Mouse (Mus musculus): Measurements from ENCODE around the gene Plp2.
A peak's percentile ranks its signal among the peaks of the same experiment; 100 is the strongest.

Gene Plp2

GRCm38 (mm10) chrX:7662936-7663335, 8.3 kb downstream of the Plp2 start:
- DNase-seq (ENCODE audit: low read depth, low spot score) = no peak

- no peak for DNase-seq (ENCODE audit: low read depth, low spot score)
Measured at GRCm38 (mm10) chrX:7661086-7661485, 10.1 kb downstream of the Plp2 start.

GRCm38 (mm10) chrX:7658785-7659589, 12.2 kb downstream of the Plp2 start:
- peak; percentile 25 for DNase-seq (ENCODE audit: low read depth, low spot score)

GRCm38 (mm10) chrX:7658031-7658784, 13.0 kb downstream of the Plp2 start:
- DNase-seq (ENCODE audit: low read depth, low spot score) = peak; percentile 31

GRCm38 (mm10) chrX:7657221-7657639, 14.0 kb downstream of the Plp2 start, which contains the start of gene Prickle3:
Gene Prickle3 (plus strand): TSS chrX:7657260.
- DNase-seq (ENCODE audit: low read depth, low spot score) = peak; percentile 30

GRCm38 (mm10) chrX:7648671-7649304, 22.4 kb downstream of the Plp2 start:
- DNase-seq (ENCODE audit: low read depth, low spot score) = peak; percentile 97

- DNase-seq (ENCODE audit: low read depth, low spot score) = peak; percentile 78
Measured at GRCm38 (mm10) chrX:7645349-7645748, 25.8 kb downstream of the Plp2 start.

- DNase-seq (ENCODE audit: low read depth, low spot score) = peak; percentile 25
Measured at GRCm38 (mm10) chrX:7640785-7641184, 30.4 kb downstream of the Plp2 start.

- DNase-seq (ENCODE audit: low read depth, low spot score) = no peak
Measured at GRCm38 (mm10) chrX:7639536-7640325, 31.5 kb downstream of the Plp2 start.

GRCm38 (mm10) chrX:7638401-7639091, 32.6 kb downstream of the Plp2 start, which contains the start of gene Syp:
Gene Syp (plus strand): TSS chrX:7638471.
- DNase-seq (ENCODE audit: low read depth, low spot score) = peak; percentile 90

GRCm38 (mm10) chrX:7635101-7635500, 36.1 kb downstream of the Plp2 start:
- no peak for DNase-seq (ENCODE audit: low read depth, low spot score)

GRCm38 (mm10) chrX:7632560-7632959, 38.6 kb downstream of the Plp2 start:
- DNase-seq (ENCODE audit: low read depth, low spot score) = no peak

All from ES-CJ7 (cell line).